Mouse (Mus musculus): Measurements from ENCODE around the gene Csf1.

Csf1 gene

GRCm38 (mm10) chr3:107759929-107760581 is at the start of gene Csf1:
Gene Csf1 (minus strand): TSS chr3:107760469.
- DNase-seq = peak; percentile 27 to 32

GRCm38 (mm10) chr3:107808013-107808750 is 47.9 kb upstream of the Csf1 start:
- DNase-seq = no peak

- no peak for DNase-seq
Measured at GRCm38 (mm10) chr3:107807386-107807974, 47.2 kb upstream of the Csf1 start.

GRCm38 (mm10) chr3:107806916-107807315 is 46.6 kb upstream of the Csf1 start:
- no peak for DNase-seq

- DNase-seq = no peak
Measured at GRCm38 (mm10) chr3:107804799-107805198, 44.5 kb upstream of the Csf1 start.

GRCm38 (mm10) chr3:107802185-107802946 is 42.1 kb upstream of the Csf1 start:
- DNase-seq = no peak

- no peak for DNase-seq
Measured at GRCm38 (mm10) chr3:107798946-107799345, 38.7 kb upstream of the Csf1 start.

- DNase-seq = no peak
Measured at GRCm38 (mm10) chr3:107796191-107796983, 36.1 kb upstream of the Csf1 start.

GRCm38 (mm10) chr3:107794890-107795289 is 34.6 kb upstream of the Csf1 start:
- no peak for DNase-seq

GRCm38 (mm10) chr3:107793300-107794201 is 33.3 kb upstream of the Csf1 start:
- DNase-seq = no peak

GRCm38 (mm10) chr3:107792736-107793135 is 32.5 kb upstream of the Csf1 start:
- DNase-seq = no peak

- DNase-seq = no peak
Measured at GRCm38 (mm10) chr3:107790766-107791303, 30.6 kb upstream of the Csf1 start.

GRCm38 (mm10) chr3:107790227-107790626 is 30.0 kb upstream of the Csf1 start:
- DNase-seq = no peak

- DNase-seq = no peak
Measured at GRCm38 (mm10) chr3:107788885-107789284, 28.6 kb upstream of the Csf1 start.

- DNase-seq = no peak
Measured at GRCm38 (mm10) chr3:107787613-107788501, 27.6 kb upstream of the Csf1 start.

GRCm38 (mm10) chr3:107786980-107787612 is 26.8 kb upstream of the Csf1 start:
- no peak for DNase-seq

- DNase-seq = no peak
Measured at GRCm38 (mm10) chr3:107786344-107786743, 26.1 kb upstream of the Csf1 start.

GRCm38 (mm10) chr3:107785546-107785945 is 25.3 kb upstream of the Csf1 start:
- DNase-seq = no peak

- DNase-seq = no peak
Measured at GRCm38 (mm10) chr3:107783315-107783714, 23.0 kb upstream of the Csf1 start.
